ENCODE assay signal across 16 mouse cellular contexts in genomic region chr16:33735791-33736190, GRCm38 (mm10). TPM values are rescaled to one million over a fixed set of nuclear protein-coding genes. Genes with fewer than 3 reads are reported as not detected.
DNase-seq lines count a peak whose midpoint lies in the region; ATAC-seq lines count a peak whose summit lies in the region.
"Had no signal": no experiment of that assay in that cellular context is flagged by ENCODE, and none has a peak within 500 bp of the region (broad histone marks: within the 10 kb centered on the region; RNA-seq: fewer than 3 reads in every experiment).

No protein-coding gene starts in this region.

- DNase-seq in midbrain, embryonic 11.5 days (ENCODE audit: low spot score, missing footprints): no peak
- DNase-seq in embryonic facial prominence, embryonic 10.5 days (ENCODE audit: low spot score): no peak
- DNase-seq in adrenal gland, adult 18-20 months (ENCODE audit: low spot score in 2 of 2): no peak
- DNase-seq: adrenal gland, postnatal 25 days; kidney, postnatal 36 days; liver had no signal

- no peak for ATAC-seq in midbrain, embryonic 11.5 days (ENCODE audit: low FRiP score)
- ATAC-seq in midbrain, embryonic 15.5 days (replicated peaks): no peak
- ATAC-seq in hindbrain, embryonic 16.5 days: no peak
- no peak for ATAC-seq in megakaryocyte, adult 5-6 weeks (ENCODE audit: poor library complexity, severe bottlenecking)
- no peak for ATAC-seq in intestine, embryonic 15.5 days
- ATAC-seq: intestine, postnatal 0 days; lung, postnatal 0 days had no signal

- H3K27me3 ChIP-seq in midbrain, embryonic 11.5 days (ENCODE audit: control insufficient read depth, insufficient read depth, low read length): no peaks in the 10 kb centered on the region
- no peaks in the 10 kb centered on the region for H3K27me3 ChIP-seq in midbrain, embryonic 15.5 days (replicated peaks)
- H3K27me3 ChIP-seq in embryonic facial prominence, embryonic 10.5 days (replicated peaks; ENCODE audit: low read depth, poor library complexity, severe bottlenecking): no peaks in the 10 kb centered on the region
- H3K27me3 ChIP-seq in hindbrain, embryonic 16.5 days (replicated peaks; ENCODE audit: control insufficient read depth, insufficient read depth, low read length): no peaks in the 10 kb centered on the region
- H3K27me3 ChIP-seq in intestine, embryonic 15.5 days (replicated peaks): no peaks in the 10 kb centered on the region
- H3K27me3 ChIP-seq: stomach, embryonic 15.5 days had no signal

- H3K9ac ChIP-seq in midbrain, embryonic 11.5 days (ENCODE audit: low read length): no peak overlapping the region
- H3K9ac ChIP-seq in midbrain, embryonic 15.5 days: no peak overlapping the region
- no peak overlapping the region for H3K9ac ChIP-seq in hindbrain, embryonic 16.5 days (ENCODE audit: low read depth, low read length)
- no peak overlapping the region for H3K9ac ChIP-seq in intestine, embryonic 15.5 days
- H3K9ac ChIP-seq: stomach, embryonic 15.5 days had no signal

- peaks cover 34% of the 10 kb centered on the region for H3K4me1 ChIP-seq in midbrain, embryonic 11.5 days (ENCODE audit: control insufficient read depth, insufficient read depth, low read length)
- peaks cover 36% of the 10 kb centered on the region for H3K4me1 ChIP-seq in midbrain, embryonic 15.5 days
- peaks cover 60% of the 10 kb centered on the region for H3K4me1 ChIP-seq in embryonic facial prominence, embryonic 10.5 days
- peaks cover 15% of the 10 kb centered on the region for H3K4me1 ChIP-seq in hindbrain, embryonic 16.5 days (ENCODE audit: control insufficient read depth, insufficient read depth, low read depth, low read length)
- H3K4me1 ChIP-seq in intestine, embryonic 15.5 days (replicated peaks): peaks cover 9% of the 10 kb centered on the region; the same call in 1 of the 2 replicates

- peak overlapping the region; percentile 27; the same call in 1 of the 2 replicates for H3K27ac ChIP-seq in midbrain, embryonic 11.5 days (ENCODE audit: low read depth, low read length)
- no peak overlapping the region for H3K27ac ChIP-seq in midbrain, embryonic 15.5 days
- peak overlapping the region; percentile 30; the same call in 1 of the 2 replicates for H3K27ac ChIP-seq in embryonic facial prominence, embryonic 10.5 days (replicated peaks)
- peak overlapping the region; percentile 77; the same call in 1 of the 2 replicates for H3K27ac ChIP-seq in hindbrain, embryonic 16.5 days (ENCODE audit: low read depth, low read length)
- H3K27ac ChIP-seq in intestine, embryonic 15.5 days: no peak overlapping the region
- H3K27ac ChIP-seq: left cerebral cortex, adult 2 months; stomach, embryonic 15.5 days had no signal

- H3K4me3 ChIP-seq in midbrain, embryonic 11.5 days (ENCODE audit: low read depth, low read length): no peak overlapping the region
- no peak overlapping the region for H3K4me3 ChIP-seq in midbrain, embryonic 15.5 days
- no peak overlapping the region for H3K4me3 ChIP-seq in embryonic facial prominence, embryonic 10.5 days
- no peak overlapping the region for H3K4me3 ChIP-seq in hindbrain, embryonic 16.5 days (ENCODE audit: low read length)
- no peak overlapping the region for H3K4me3 ChIP-seq in intestine, embryonic 15.5 days (replicated peaks)
- H3K4me3 ChIP-seq: left cerebral cortex, adult 2 months; stomach, embryonic 15.5 days had no signal

- peaks cover 5% of the 10 kb centered on the region; the same call in 1 of the 2 replicates for H3K36me3 ChIP-seq in midbrain, embryonic 11.5 days (ENCODE audit: control insufficient read depth, insufficient read depth, low read length)
- H3K36me3 ChIP-seq in midbrain, embryonic 15.5 days (replicated peaks): no peaks in the 10 kb centered on the region
- peaks cover 18% of the 10 kb centered on the region for H3K36me3 ChIP-seq in embryonic facial prominence, embryonic 10.5 days (replicated peaks)
- no peaks in the 10 kb centered on the region for H3K36me3 ChIP-seq in hindbrain, embryonic 16.5 days (ENCODE audit: control insufficient read depth, insufficient read depth, low read length)
- H3K36me3 ChIP-seq in intestine, embryonic 15.5 days: no peaks in the 10 kb centered on the region
- H3K36me3 ChIP-seq: stomach, embryonic 15.5 days had no signal

- no peak overlapping the region for H3K4me2 ChIP-seq in midbrain, embryonic 11.5 days
- H3K4me2 ChIP-seq in midbrain, embryonic 15.5 days: no peak overlapping the region
- H3K4me2 ChIP-seq in hindbrain, embryonic 16.5 days (ENCODE audit: low read length): no peak overlapping the region
- no peak overlapping the region for H3K4me2 ChIP-seq in intestine, embryonic 15.5 days (replicated peaks)
- H3K4me2 ChIP-seq: stomach, embryonic 15.5 days had no signal

- H3K9me3 ChIP-seq in midbrain, embryonic 11.5 days (ENCODE audit: control insufficient read depth, low read length): no peaks in the 10 kb centered on the region
- no peaks in the 10 kb centered on the region for H3K9me3 ChIP-seq in midbrain, embryonic 15.5 days
- no peaks in the 10 kb centered on the region for H3K9me3 ChIP-seq in embryonic facial prominence, embryonic 10.5 days
- H3K9me3 ChIP-seq in hindbrain, embryonic 16.5 days (ENCODE audit: control insufficient read depth, low read length): no peaks in the 10 kb centered on the region
- no peaks in the 10 kb centered on the region for H3K9me3 ChIP-seq in intestine, embryonic 15.5 days
- H3K9me3 ChIP-seq: stomach, embryonic 15.5 days had no signal

- WGBS in midbrain, embryonic 11.5 days: 46% methylated on average over 5 of the region's 5 CpGs
- WGBS in midbrain, embryonic 15.5 days: 38% methylated on average over 5 of the region's 5 CpGs
- WGBS in embryonic facial prominence, embryonic 10.5 days: 60% methylated on average over 5 of the region's 5 CpGs
- WGBS in hindbrain, embryonic 16.5 days: 44% methylated on average over 5 of the region's 5 CpGs
- 67% methylated on average over 5 of the region's 5 CpGs for WGBS in intestine, embryonic 15.5 days

RNA-seq across cellular contexts. Expression of gene Heg1, which starts 51.6 kb away (rescaled TPM):
- 39.5 and 40.7 TPM in 2 replicates for polyA plus RNA-seq in midbrain, embryonic 11.5 days (2014; fragmentation: Nextera tagmentation; extraction: Ambion mirVana)
- 14.2 and 14.5 TPM in 2 replicates for polyA plus RNA-seq in midbrain, embryonic 15.5 days (2015; fragmentation: Nextera tagmentation; extraction: Ambion mirVana)
- polyA plus RNA-seq in embryonic facial prominence, embryonic 10.5 days (2016; fragmentation: Nextera tagmentation; extraction: Ambion mirVana): 11.8 and 15.0 TPM in 2 replicates
- polyA plus RNA-seq in hindbrain, embryonic 16.5 days (2015; fragmentation: Nextera tagmentation; extraction: Ambion mirVana): 7.2 and 10.0 TPM in 2 replicates
- 21.0 and 21.5 TPM in 2 replicates for total RNA-seq in megakaryocyte, adult 5-6 weeks (2015)
- 10.7 and 12.0 TPM in 2 replicates for total RNA-seq in megakaryocyte, adult 5-6 weeks (2017)
- polyA plus RNA-seq in intestine, embryonic 15.5 days (2015; fragmentation: Nextera tagmentation; extraction: Ambion mirVana): 21.2 and 21.4 TPM in 2 replicates
- 10 to 100 TPM; 41.2 to 56.9 TPM for total RNA-seq in adrenal gland, adult 18-20 months (2021)

RNA-seq across cellular contexts. Expression of gene Muc13, which starts 58.0 kb away (rescaled TPM):
- polyA plus RNA-seq in midbrain, embryonic 11.5 days (2014; fragmentation: Nextera tagmentation; extraction: Ambion mirVana): 0.10 TPM in 2 replicates
- polyA plus RNA-seq in midbrain, embryonic 15.5 days (2015; fragmentation: Nextera tagmentation; extraction: Ambion mirVana): 0.08 TPM in 1 of 2 replicates, not detected in the other
- polyA plus RNA-seq in embryonic facial prominence, embryonic 10.5 days (2016; fragmentation: Nextera tagmentation; extraction: Ambion mirVana): 0.10 and 0.14 TPM in 2 replicates
- polyA plus RNA-seq in hindbrain, embryonic 16.5 days (2015; fragmentation: Nextera tagmentation; extraction: Ambion mirVana): not detected in 2 replicates
- total RNA-seq in megakaryocyte, adult 5-6 weeks (2015): 1.2 and 2.1 TPM in 2 replicates
- total RNA-seq in megakaryocyte, adult 5-6 weeks (2017): 0.81 and 1.8 TPM in 2 replicates
- polyA plus RNA-seq in intestine, embryonic 15.5 days (2015; fragmentation: Nextera tagmentation; extraction: Ambion mirVana): 209 and 261 TPM in 2 replicates
- not detected for total RNA-seq in adrenal gland, adult 18-20 months (2021)
- total RNA-seq: adrenal gland, postnatal 25 days had no signal
- polyA plus RNA-seq: embryonic facial prominence, embryonic 14.5 days; heart, postnatal 0 days had no signal

Comparison
In these comparisons a context has a peak if more than half of its experiments do, and no peak if none do; other contexts are left out.
1. H3K27ac ChIP-seq: peak in midbrain, embryonic 11.5 days (single experiment), embryonic facial prominence, embryonic 10.5 days (single experiment) and hindbrain, embryonic 16.5 days (single experiment); none in midbrain, embryonic 15.5 days (single experiment) and intestine, embryonic 15.5 days (single experiment).
2. RNA of gene Muc13, which starts 58.0 kb away (polyA plus RNA-seq): 209 to 261 TPM in intestine, embryonic 15.5 days; 0.10 to 0.14 TPM in embryonic facial prominence, embryonic 10.5 days, 0.10 TPM in midbrain, embryonic 11.5 days, 0.08 TPM in midbrain, embryonic 15.5 days and not detected in hindbrain, embryonic 16.5 days; every median in the first group is over 100 times any median in the second.